Mouse (Mus musculus) induced T-regulatory cell, adult 2 months (primary cell): Measurements from ENCODE around the gene Cdiptos.

Experiments used
- DNase-seq: peaks from one replicate; pipeline ENCODE4 v3.0.0-alpha.2; 2012; ENCODE audit warnings: low read depth

Gene Cdiptos

GRCm38 (mm10) chr7:126922624-126923060, 53.3 kb downstream of the Cdiptos start, which contains the start of gene Tmem219:
TSS of gene Tmem219 (minus strand) at chr7:126922917.
- DNase-seq, result no peak
